Mouse (Mus musculus) embryonic facial prominence, embryonic 14.5 days (tissue): Measurements from ENCODE around the gene Styk1. TPM values are rescaled to one million over a fixed set of nuclear protein-coding genes. Genes with fewer than 3 reads are reported as not detected.

Experiments
- ATAC-seq: fragments of 200-750 bp; cut with Nextera tagmentation; 2 replicates; pipeline ENCODE4 v1.8.0; 2017; ENCODE audit warnings: low read depth, moderate number of reproducible peaks, moderate TSS enrichment
- DNase-seq: peaks from one replicate; pipeline ENCODE4 v3.0.0-alpha.2; 2015; ENCODE audit warnings: low spot score
- H3K27ac ChIP-seq: fragments of 300-500 bp; sonication (generic); replicated peaks from 2 replicates; pipeline ENCODE4 v1.5.1; 2014; ENCODE audit warnings: low read depth, mild to moderate bottlenecking, low read length, moderate library complexity
- H3K27me3 ChIP-seq: fragments of 300-500 bp; sonication (generic); replicated peaks from 2 replicates; pipeline ENCODE4 v1.6.1; 2014; ENCODE audit warnings: low read length; ENCODE audit not compliant: control insufficient read depth, insufficient read depth
- H3K36me3 ChIP-seq: fragments of 300-500 bp; sonication (generic); 2 replicates; pipeline ENCODE4 v1.6.1; 2014; ENCODE audit warnings: low read length, mixed read lengths; ENCODE audit not compliant: control insufficient read depth, insufficient read depth
- H3K4me1 ChIP-seq: fragments of 300-500 bp; sonication (generic); 2 replicates; pipeline ENCODE4 v1.6.1; 2014; ENCODE audit warnings: antibody characterized with exemption, low read length; ENCODE audit not compliant: control insufficient read depth, insufficient read depth
- H3K4me2 ChIP-seq: fragments of 300-500 bp; sonication (generic); 2 replicates; pipeline ENCODE4 v1.6.1; 2014; ENCODE audit warnings: low read depth, mild to moderate bottlenecking, low read length, moderate library complexity, mixed read lengths
- H3K4me3 ChIP-seq: fragments of 300-500 bp; sonication (generic); 2 replicates; pipeline ENCODE4 v1.5.1; 2014; ENCODE audit warnings: low read depth, mild to moderate bottlenecking, low read length
- H3K9ac ChIP-seq: fragments of 300-500 bp; sonication (generic); 2 replicates; pipeline ENCODE4 v1.6.1; 2014; ENCODE audit warnings: low read depth, mild to moderate bottlenecking, low read length, moderate library complexity, mixed read lengths
- H3K9me3 ChIP-seq: fragments of 300-500 bp; sonication (generic); 2 replicates; pipeline ENCODE4 v1.6.1; 2016; ENCODE audit warnings: low read length; ENCODE audit not compliant: control insufficient read depth
- WGBS: fragments of 180-500 bp; shearing (Covaris S2); extraction: QIAGEN DNeasy Blood & Tissue Kit; methylation state at CpG from one replicate; pipeline ENCODE4 v1.1.7; 2014; 5-methylcytosine and 5-hydroxymethylcytosine counted together
- polyA plus RNA-seq: library from polyadenylated mRNA; unstranded; fragments of >200 nt; fragmentation: Nextera tagmentation; extraction: Ambion mirVana; gene quantifications from 2 replicates; pipeline ENCODE4 v1.2.1, GENCODE M21; 2014

Gene Styk1
- 1.2 and 2.0 TPM in 2 replicates for polyA plus RNA-seq

GRCm38 (mm10) chr6:131353352-131353919 lies at the start of gene Styk1:
Gene Styk1, minus strand, starts transcription at chr6:131353597.
- Histone ChIP-seq H3K4me2 (peak within 1 kb of the TSS; percentile 66), H3K36me3 (no peaks in the 10 kb centered on the region), H3K4me1 (peaks cover 4% of the 10 kb centered on the region; the same call in 1 of the 2 replicates), H3K4me3 (peak within 1 kb of the TSS; percentile 29), H3K9ac (peak within 1 kb of the TSS; percentile 56), H3K27me3 (no peaks in the 10 kb centered on the region; the same call in 1 of the 2 replicates), H3K27ac (no peak within 1 kb of the TSS), H3K9me3 (no peaks in the 10 kb centered on the region)
- WGBS = under 1% methylated on average over 16 of the region's 16 CpGs
- DNase-seq (peak; percentile 95), ATAC-seq (peak; percentile 96)

- Histone ChIP-seq H3K4me1 (no peaks in the 10 kb centered on the region), H3K27ac (no peak overlapping the region), H3K27me3 (no peaks in the 10 kb centered on the region), H3K4me3 (no peak overlapping the region), H3K9ac (no peak overlapping the region), H3K4me2 (no peak overlapping the region), H3K36me3 (no peaks in the 10 kb centered on the region), H3K9me3 (no peaks in the 10 kb centered on the region)
- WGBS = 64% methylated on average over 2 of the region's 2 CpGs
- peak; percentile 22 for DNase-seq
- no peak for ATAC-seq
These were observed 49.6 kb upstream of the Styk1 start for GRCm38 (mm10) chr6:131403036-131403435.

GRCm38 (mm10) chr6:131402606-131403005 lies 49.2 kb upstream of the Styk1 start:
- no peak for DNase-seq
- Histone ChIP-seq H3K4me1 (no peaks in the 10 kb centered on the region), H3K36me3 (no peaks in the 10 kb centered on the region), H3K4me3 (no peak overlapping the region), H3K4me2 (no peak overlapping the region), H3K27ac (no peak overlapping the region), H3K9me3 (no peaks in the 10 kb centered on the region), H3K9ac (no peak overlapping the region), H3K27me3 (no peaks in the 10 kb centered on the region)
- no peak for ATAC-seq

GRCm38 (mm10) chr6:131401259-131401658 lies 47.9 kb upstream of the Styk1 start:
- H3K4me2 ChIP-seq = no peak overlapping the region
- DNase-seq = no peak
- H3K4me3 ChIP-seq = no peak overlapping the region
- WGBS = 82% methylated on average over 2 of the region's 2 CpGs
- no peaks in the 10 kb centered on the region for H3K4me1 ChIP-seq
- no peak for ATAC-seq
- H3K9me3 ChIP-seq = no peaks in the 10 kb centered on the region
- H3K9ac ChIP-seq = no peak overlapping the region
- no peaks in the 10 kb centered on the region for H3K27me3 ChIP-seq
- no peaks in the 10 kb centered on the region for H3K36me3 ChIP-seq
- no peak overlapping the region for H3K27ac ChIP-seq

GRCm38 (mm10) chr6:131396650-131397049 lies 43.3 kb upstream of the Styk1 start:
- WGBS = 55% methylated on average over 1 of the region's 1 CpGs
- Histone ChIP-seq H3K27me3 (no peaks in the 10 kb centered on the region), H3K27ac (no peak overlapping the region), H3K4me2 (no peak overlapping the region), H3K9me3 (no peaks in the 10 kb centered on the region), H3K36me3 (no peaks in the 10 kb centered on the region), H3K9ac (no peak overlapping the region), H3K4me3 (no peak overlapping the region), H3K4me1 (no peaks in the 10 kb centered on the region)
- ATAC-seq (no peak), DNase-seq (peak; percentile 26)

GRCm38 (mm10) chr6:131393873-131394660 lies 40.7 kb upstream of the Styk1 start:
- Histone ChIP-seq H3K9me3 (no peaks in the 10 kb centered on the region), H3K4me1 (no peaks in the 10 kb centered on the region), H3K4me2 (no peak overlapping the region), H3K27ac (no peak overlapping the region), H3K9ac (no peak overlapping the region), H3K4me3 (no peak overlapping the region), H3K27me3 (no peaks in the 10 kb centered on the region), H3K36me3 (no peaks in the 10 kb centered on the region)
- WGBS = 73% methylated on average over 4 of the region's 4 CpGs
- DNase-seq (no peak), ATAC-seq (no peak)

GRCm38 (mm10) chr6:131388040-131389021 lies 34.9 kb upstream of the Styk1 start, which contains the start of gene Ybx3:
Gene Ybx3, minus strand, starts transcription at chr6:131388476.
- ATAC-seq = peak; percentile 92
- Histone ChIP-seq H3K27ac (peak within 1 kb of the TSS; percentile 91), H3K4me2 (peak within 1 kb of the TSS; percentile 69), H3K4me3 (peak within 1 kb of the TSS; percentile 69), H3K9ac (peak within 1 kb of the TSS; percentile 87), H3K9me3 (no peaks in the 10 kb centered on the region), H3K4me1 (peaks cover 13% of the 10 kb centered on the region; the same call in 1 of the 2 replicates), H3K36me3 (no peaks in the 10 kb centered on the region), H3K27me3 (no peaks in the 10 kb centered on the region)
- WGBS = 1% methylated on average over 23 of the region's 107 CpGs
- DNase-seq = peak; percentile 94
